ENCODE assay signal across 8 mouse cellular contexts in genomic region chr4:141010941-141011429, GRCm38 (mm10). TPM values are rescaled to one million over a fixed set of nuclear protein-coding genes. Genes with fewer than 3 reads are reported as not detected.
DNase-seq lines count a peak whose midpoint lies in the region; ATAC-seq and TF ChIP-seq lines count a peak whose summit lies in the region.

No protein-coding gene starts in this region.

- no peak for TF ChIP-seq EP300 in liver, postnatal 0 days (IDR thresholded peaks at IDR 0.05; ENCODE audit: low read depth)

- H3K27ac ChIP-seq in embryonic facial prominence, embryonic 14.5 days (replicated peaks; ENCODE audit: low read depth, low read length), result peak overlapping the region; percentile 91
- peak overlapping the region; percentile 87 for H3K27ac ChIP-seq in hindbrain, embryonic 13.5 days
- H3K27ac ChIP-seq in liver, postnatal 0 days (ENCODE audit: low read depth), result no peak overlapping the region
- peak overlapping the region; percentile 90 for H3K27ac ChIP-seq in stomach, embryonic 14.5 days (ENCODE audit: low read length)

- peak overlapping the region; percentile 66 for H3K4me2 ChIP-seq in embryonic facial prominence, embryonic 14.5 days (ENCODE audit: low read depth, low read length)
- peak overlapping the region; percentile 86 for H3K4me2 ChIP-seq in hindbrain, embryonic 13.5 days
- H3K4me2 ChIP-seq in liver, postnatal 0 days (ENCODE audit: low read depth, low read length), result peak overlapping the region; percentile 58
- peak overlapping the region; percentile 86 for H3K4me2 ChIP-seq in stomach, embryonic 14.5 days (replicated peaks; ENCODE audit: low read depth, low read length)

- peaks cover 21% of the 10 kb centered on the region for H3K4me1 ChIP-seq in embryonic facial prominence, embryonic 14.5 days (ENCODE audit: control insufficient read depth, insufficient read depth, low read length)
- peaks cover 48% of the 10 kb centered on the region for H3K4me1 ChIP-seq in hindbrain, embryonic 13.5 days (replicated peaks)
- H3K4me1 ChIP-seq in liver, postnatal 0 days (ENCODE audit: insufficient read depth), result peaks cover 7% of the 10 kb centered on the region; the same call in 1 of the 2 replicates
- peaks cover 13% of the 10 kb centered on the region for H3K4me1 ChIP-seq in stomach, embryonic 14.5 days (ENCODE audit: control insufficient read depth, insufficient read depth, low read length)

- TF ChIP-seq CTCF in liver, postnatal 0 days (IDR thresholded peaks at IDR 0.05; ENCODE audit: low read depth), result no peak

- peaks cover 54% of the 10 kb centered on the region for H3K36me3 ChIP-seq in embryonic facial prominence, embryonic 14.5 days (ENCODE audit: control insufficient read depth, insufficient read depth, low read length)
- peaks cover 58% of the 10 kb centered on the region for H3K36me3 ChIP-seq in hindbrain, embryonic 13.5 days
- H3K36me3 ChIP-seq in liver, postnatal 0 days (replicated peaks; ENCODE audit: insufficient read depth, low read length), result peaks cover 9% of the 10 kb centered on the region; the same call in 1 of the 2 replicates
- H3K36me3 ChIP-seq in stomach, embryonic 14.5 days (ENCODE audit: control insufficient read depth, insufficient read depth, low read length), result peaks cover 46% of the 10 kb centered on the region

- H3K9me3 ChIP-seq in embryonic facial prominence, embryonic 14.5 days (ENCODE audit: control insufficient read depth, low read length), result no peaks in the 10 kb centered on the region
- H3K9me3 ChIP-seq in hindbrain, embryonic 13.5 days, result no peaks in the 10 kb centered on the region
- H3K9me3 ChIP-seq in liver, postnatal 0 days (ENCODE audit: low read length), result no peaks in the 10 kb centered on the region
- H3K9me3 ChIP-seq in stomach, embryonic 14.5 days (ENCODE audit: control insufficient read depth, low read depth, low read length), result no peaks in the 10 kb centered on the region

- H3K27me3 ChIP-seq in embryonic facial prominence, embryonic 14.5 days (replicated peaks; ENCODE audit: control insufficient read depth, insufficient read depth, low read length), result no peaks in the 10 kb centered on the region
- H3K27me3 ChIP-seq in hindbrain, embryonic 13.5 days, result no peaks in the 10 kb centered on the region
- peaks cover 20% of the 10 kb centered on the region for H3K27me3 ChIP-seq in liver, postnatal 0 days (ENCODE audit: insufficient read depth, low read length)
- no peaks in the 10 kb centered on the region for H3K27me3 ChIP-seq in stomach, embryonic 14.5 days (ENCODE audit: control insufficient read depth, insufficient read depth, low read length)

- H3K4me3 ChIP-seq in embryonic facial prominence, embryonic 14.5 days (ENCODE audit: low read depth, low read length), result peak overlapping the region; percentile 63
- peak overlapping the region; percentile 73 for H3K4me3 ChIP-seq in hindbrain, embryonic 13.5 days
- H3K4me3 ChIP-seq in liver, postnatal 0 days (ENCODE audit: low read depth, low read length), result peak overlapping the region; percentile 40
- peak overlapping the region; percentile 74 for H3K4me3 ChIP-seq in stomach, embryonic 14.5 days (ENCODE audit: low read depth, low read length)

- peak; percentile 44 for ATAC-seq in embryonic facial prominence, embryonic 14.5 days (ENCODE audit: low read depth)
- ATAC-seq in hindbrain, embryonic 13.5 days (ENCODE audit: low FRiP score), result peak; percentile 60
- no peak for ATAC-seq in liver, postnatal 0 days
- 0 out of 2 replicates have a peak, but pooled peaks have one; percentile 29 for ATAC-seq in stomach, embryonic 14.5 days (ENCODE audit: insufficient number of reproducible peaks, insufficient read depth, low FRiP score, low read depth)

- H3K9ac ChIP-seq in embryonic facial prominence, embryonic 14.5 days (ENCODE audit: low read depth, low read length), result peak overlapping the region; percentile 86
- H3K9ac ChIP-seq in hindbrain, embryonic 13.5 days, result peak overlapping the region; percentile 87
- peak overlapping the region; percentile 61; the same call in 1 of the 2 replicates for H3K9ac ChIP-seq in liver, postnatal 0 days (replicated peaks)
- peak overlapping the region; percentile 83 for H3K9ac ChIP-seq in stomach, embryonic 14.5 days (replicated peaks; ENCODE audit: low read depth, low read length)

- 2% methylated on average over 14 of the region's 17 CpGs for WGBS in embryonic facial prominence, embryonic 14.5 days
- 0% methylated on average over 17 of the region's 17 CpGs for WGBS in hindbrain, embryonic 13.5 days
- 10% methylated on average over 17 of the region's 17 CpGs for WGBS in liver, postnatal 0 days (ENCODE audit: insufficient replicate concordance)
- 1% methylated on average over 17 of the region's 17 CpGs for WGBS in stomach, embryonic 14.5 days

- DNase-seq in adipocyte (ENCODE audit: low spot score), result peak; percentile 60
- peak; percentile 78 for DNase-seq in embryonic facial prominence, embryonic 14.5 days (ENCODE audit: low spot score)
- no peak for DNase-seq in liver, postnatal 0 days
- no peak for DNase-seq in cerebellum, postnatal 14 days
- DNase-seq in right cerebral cortex, adult 18-20 months, result no peak
- no peak for DNase-seq in layer of hippocampus, adult 18-20 months (ENCODE audit: low spot score in 2 of 2)

RNA-seq across cellular contexts. Expression of gene Mfap2, which starts 0.8 kb away (rescaled TPM):
- polyA plus RNA-seq in embryonic facial prominence, embryonic 14.5 days (2014; fragmentation: Nextera tagmentation; extraction: Ambion mirVana), result 745 and 811 TPM in 2 replicates
- polyA plus RNA-seq in hindbrain, embryonic 13.5 days (2015; fragmentation: Nextera tagmentation; extraction: Ambion mirVana), result 198 and 227 TPM in 2 replicates
- polyA plus RNA-seq in liver, postnatal 0 days (2015; fragmentation: Nextera tagmentation; extraction: Ambion mirVana), result 14.1 and 14.6 TPM in 2 replicates
- polyA plus RNA-seq in stomach, embryonic 14.5 days (2014; fragmentation: Nextera tagmentation; extraction: Ambion mirVana), result 633 and 721 TPM in 2 replicates
- 1 to 10 TPM; 3.4 to 4.5 TPM for total RNA-seq in layer of hippocampus, adult 18-20 months (2021)

RNA-seq across cellular contexts. Expression of gene Atp13a2, which starts 24.3 kb away (rescaled TPM):
- 42.9 and 43.5 TPM in 2 replicates for polyA plus RNA-seq in embryonic facial prominence, embryonic 14.5 days (2014; fragmentation: Nextera tagmentation; extraction: Ambion mirVana)
- polyA plus RNA-seq in hindbrain, embryonic 13.5 days (2015; fragmentation: Nextera tagmentation; extraction: Ambion mirVana), result 140 TPM in 2 replicates
- 13.2 and 15.8 TPM in 2 replicates for polyA plus RNA-seq in liver, postnatal 0 days (2015; fragmentation: Nextera tagmentation; extraction: Ambion mirVana)
- polyA plus RNA-seq in stomach, embryonic 14.5 days (2014; fragmentation: Nextera tagmentation; extraction: Ambion mirVana), result 36.0 and 37.1 TPM in 2 replicates
- total RNA-seq in layer of hippocampus, adult 18-20 months (2021), result 100 to 1,000 TPM; 151 to 157 TPM

RNA-seq across cellular contexts. Expression of gene Crocc, which starts 49.4 kb away (rescaled TPM):
- polyA plus RNA-seq in embryonic facial prominence, embryonic 14.5 days (2014; fragmentation: Nextera tagmentation; extraction: Ambion mirVana), result 5.1 and 6.2 TPM in 2 replicates
- 6.0 and 6.2 TPM in 2 replicates for polyA plus RNA-seq in hindbrain, embryonic 13.5 days (2015; fragmentation: Nextera tagmentation; extraction: Ambion mirVana)
- 0.32 and 0.47 TPM in 2 replicates for polyA plus RNA-seq in liver, postnatal 0 days (2015; fragmentation: Nextera tagmentation; extraction: Ambion mirVana)
- 5.9 and 7.4 TPM in 2 replicates for polyA plus RNA-seq in stomach, embryonic 14.5 days (2014; fragmentation: Nextera tagmentation; extraction: Ambion mirVana)
- 10 to 100 TPM; 54.5 to 67.0 TPM for total RNA-seq in layer of hippocampus, adult 18-20 months (2021)

RNA-seq across cellular contexts. Expression of gene Sdhb, which starts 50.0 kb away (rescaled TPM):
- polyA plus RNA-seq in embryonic facial prominence, embryonic 14.5 days (2014; fragmentation: Nextera tagmentation; extraction: Ambion mirVana), result 383 and 394 TPM in 2 replicates
- 442 and 459 TPM in 2 replicates for polyA plus RNA-seq in hindbrain, embryonic 13.5 days (2015; fragmentation: Nextera tagmentation; extraction: Ambion mirVana)
- 312 and 329 TPM in 2 replicates for polyA plus RNA-seq in liver, postnatal 0 days (2015; fragmentation: Nextera tagmentation; extraction: Ambion mirVana)
- polyA plus RNA-seq in stomach, embryonic 14.5 days (2014; fragmentation: Nextera tagmentation; extraction: Ambion mirVana), result 388 and 401 TPM in 2 replicates
- 100 to 1,000 TPM; 183 to 190 TPM for total RNA-seq in layer of hippocampus, adult 18-20 months (2021)

Comparison
In these comparisons a context has a peak if more than half of its experiments do, and no peak if none do; other contexts are left out.
1. DNase-seq: peak in adipocyte (single experiment) and embryonic facial prominence, embryonic 14.5 days (single experiment); none in liver, postnatal 0 days (single experiment), cerebellum, postnatal 14 days (0 of 2), right cerebral cortex, adult 18-20 months (single experiment) and layer of hippocampus, adult 18-20 months (0 of 2).
2. RNA of gene Mfap2, which starts 0.8 kb away (polyA plus RNA-seq): 745 to 811 TPM in embryonic facial prominence, embryonic 14.5 days, 633 to 721 TPM in stomach, embryonic 14.5 days and 198 to 227 TPM in hindbrain, embryonic 13.5 days; 14.1 to 14.6 TPM in liver, postnatal 0 days; every median in the first group is over 10 times any median in the second.
3. Peak in every context shown above with its lines, with median percentiles within 50 percentile points of each other: H3K4me2 ChIP-seq, H3K4me3 ChIP-seq and H3K9ac ChIP-seq.